Mouse (Mus musculus) layer of hippocampus, adult 18-20 months (tissue): ENCODE data around the gene Zdhhc19. TPM values are rescaled to one million over a fixed set of nuclear protein-coding genes. Genes with fewer than 3 reads are reported as not detected.

Experiments
- DNase-seq, 2 experiments: peaks; one replicate each; pipeline ENCODE4 v3.0.0; 2022; ENCODE audit warnings: low spot score in 2 of 2
- long read RNA-seq: library from polyadenylated mRNA; stranded (forward); transcript quantifications from one replicate; pipeline ENCODE4 v2.0.0, GENCODE M21; 2021
- total RNA-seq, 2 experiments: library from RNA; stranded (reverse); gene quantifications; 2 replicates each; pipeline ENCODE4 v1.2.3; 2021

Zdhhc19 gene
- not detected for total RNA-seq
- long read RNA-seq: 0 reads

- DNase-seq: no peak
These were observed at the start of gene Zdhhc19 for GRCm38 (mm10) chr16:32495965-32496364. TSS of gene Zdhhc19 (plus strand) at chr16:32496265.

- no peak for DNase-seq
These were observed 49.4 kb upstream of the Zdhhc19 start for GRCm38 (mm10) chr16:32446563-32447138.

- DNase-seq: no peak
These were observed 46.4 kb upstream of the Zdhhc19 start for GRCm38 (mm10) chr16:32449665-32450064.

- no peak for DNase-seq
These were observed 45.9 kb upstream of the Zdhhc19 start for GRCm38 (mm10) chr16:32450133-32450532.

- no peak for DNase-seq
These were observed 43.0 kb upstream of the Zdhhc19 start for GRCm38 (mm10) chr16:32453102-32453501.

- DNase-seq: no peak
These were observed 41.4 kb upstream of the Zdhhc19 start for GRCm38 (mm10) chr16:32454646-32455045.

- DNase-seq: no peak
These were observed 40.0 kb upstream of the Zdhhc19 start for GRCm38 (mm10) chr16:32456086-32456485.

GRCm38 (mm10) chr16:32456761-32457160 is 39.3 kb upstream of the Zdhhc19 start:
- DNase-seq: no peak

- DNase-seq: peak; percentile 37 to 61
These were observed 38.3 kb upstream of the Zdhhc19 start for GRCm38 (mm10) chr16:32457589-32458386.

- DNase-seq: no peak
These were observed 35.5 kb upstream of the Zdhhc19 start for GRCm38 (mm10) chr16:32460518-32460917.

GRCm38 (mm10) chr16:32461713-32462112 is 34.4 kb upstream of the Zdhhc19 start:
- no peak for DNase-seq

- no peak for DNase-seq
These were observed 33.1 kb upstream of the Zdhhc19 start for GRCm38 (mm10) chr16:32462950-32463349.

GRCm38 (mm10) chr16:32463426-32463825 is 32.6 kb upstream of the Zdhhc19 start:
- no peak for DNase-seq

- DNase-seq: no peak
These were observed 31.2 kb upstream of the Zdhhc19 start for GRCm38 (mm10) chr16:32464908-32465307.

- DNase-seq: no peak
These were observed 27.6 kb upstream of the Zdhhc19 start for GRCm38 (mm10) chr16:32468488-32468887.

GRCm38 (mm10) chr16:32469404-32470105 is 26.5 kb upstream of the Zdhhc19 start:
- no peak for DNase-seq

GRCm38 (mm10) chr16:32472276-32473015 is 23.6 kb upstream of the Zdhhc19 start:
- DNase-seq: peak in 1 of 2 experiments; percentile 31

GRCm38 (mm10) chr16:32477315-32477714 is 18.8 kb upstream of the Zdhhc19 start:
- no peak for DNase-seq

- DNase-seq: no peak
These were observed 16.6 kb upstream of the Zdhhc19 start for GRCm38 (mm10) chr16:32479415-32479814.

GRCm38 (mm10) chr16:32484431-32484871 is 11.6 kb upstream of the Zdhhc19 start:
- no peak for DNase-seq

GRCm38 (mm10) chr16:32485209-32485608 is 10.9 kb upstream of the Zdhhc19 start:
- no peak for DNase-seq
